Mouse (Mus musculus): ENCODE results near the gene Ikzf2. TPM values are rescaled to one million over a fixed set of nuclear protein-coding genes. Genes with fewer than 3 reads are reported as not detected.

Ikzf2 gene
- polyA plus RNA-seq (2017; shearing (Covaris generic)), result 100 to 1,000 TPM; 261 to 493 TPM

GRCm38 (mm10) chr1:69687076-69687991 lies at the start of gene Ikzf2:
Gene Ikzf2 (minus strand): TSS chr1:69687245.

Other genes starting within 250 kb of the Ikzf2 start
- 1 to 10 TPM in 1 of 2 experiments, under 1 TPM in 1; 0.47 to 1.4 TPM for gene Spag16, start 139.7 kb upstream of the Ikzf2 start, polyA plus RNA-seq (2017; shearing (Covaris generic))

Measured in activated CD4-positive, CD25-positive, alpha-beta regulatory T cell (primary cell).